Mouse (Mus musculus): ENCODE results near the gene Rpl19. TPM values are rescaled to one million over a fixed set of nuclear protein-coding genes. Genes with fewer than 3 reads are reported as not detected.
A peak's percentile ranks its signal among the peaks of the same experiment; 100 is the strongest.

Gene Rpl19
- total RNA-seq (2012; rRNA removed) (5,182 and 5,259 TPM in 2 replicates), total RNA-seq (2014; rRNA removed) (3,446 and 3,465 TPM in 2 replicates), polyA plus RNA-seq (2012; ENCODE audit: insufficient read length, low read depth) (2,949 and 3,228 TPM in 2 replicates)

DNA sequence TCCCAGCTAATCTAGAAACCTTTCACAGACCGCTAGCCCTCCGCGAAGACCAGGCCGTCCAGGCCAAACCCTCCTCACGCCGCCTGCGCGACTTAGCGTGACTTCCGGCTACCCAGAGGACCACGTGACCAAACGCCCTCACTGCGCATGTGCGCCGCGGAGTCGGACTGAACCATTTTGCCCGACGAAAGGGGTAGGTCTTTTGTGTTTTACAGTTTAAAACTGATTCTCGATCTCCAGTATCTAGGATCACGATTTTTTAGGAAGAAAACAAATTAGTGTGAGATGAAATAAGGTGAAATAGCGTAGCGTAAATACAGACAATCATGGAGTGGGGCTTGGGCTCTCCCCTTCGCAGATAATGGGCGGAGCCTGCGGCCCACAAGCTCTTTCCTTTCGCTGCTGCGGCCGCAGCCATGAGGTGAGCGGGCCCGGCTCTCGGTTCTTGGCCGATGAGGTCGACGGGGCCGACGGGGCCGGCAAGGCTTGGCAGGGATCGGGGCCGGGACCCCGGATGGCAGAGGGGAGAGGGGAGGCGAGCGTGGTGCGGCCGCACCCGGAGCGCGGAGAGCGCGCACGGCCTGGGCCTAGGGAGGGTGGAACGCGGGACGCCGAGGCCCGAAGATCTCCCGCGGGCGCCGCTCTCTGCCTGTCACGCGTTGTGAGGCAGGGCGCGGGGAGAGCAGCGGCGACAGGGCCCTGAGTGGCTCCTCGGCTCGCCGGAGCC lies at the start of gene Rpl19:
TSS of gene Rpl19 (plus strand) at position 141 of the 727 bp plus-strand sequence.
- H3K4me1 ChIP-seq (ENCODE audit: control insufficient read depth in 1 of 2, insufficient read depth in 2 of 2) = peaks cover 11 to 46% of the 10 kb centered on the region in 2 experiments
- DNase-seq (ENCODE audit: extremely low read depth) = peak; percentile 90
- in situ Hi-C loops (cut with MboI; ENCODE audit: low pct_ligation_motif_present, low pct_unique_long_range_greater_than_20kb, low sequenced_read_pairs) (loop anchor here (5.0 kb wide), 2 partner anchors 34 to 56 kb away; no protein-coding TSS in a partner anchor), dilution Hi-C loops (cut with MboI; ENCODE audit: extremely low pct_ligation_motif_present, extremely low pct_unique_long_range_greater_than_20kb, low sequenced_read_pairs) (no loop called here)
- peaks cover 6% of the 10 kb centered on the region for H3K27me3 ChIP-seq (replicated peaks)
- H3K4me3 ChIP-seq (replicated peaks in 1 of 3; ENCODE audit: low read depth in 2 of 3, low read length in 2 of 3, poor library complexity in 1 of 3) = peak within 1 kb of the TSS; percentile 92 to 99 (median 98)
- H3K27ac ChIP-seq (ENCODE audit: insufficient read depth, low read depth) = peak within 1 kb of the TSS; percentile 69
- no peaks in the 10 kb centered on the region for H3K9me3 ChIP-seq (replicated peaks; ENCODE audit: low read length)
- peak within 1 kb of the TSS; percentile 94 for H3K9ac ChIP-seq (ENCODE audit: insufficient read depth, low read depth)
- TF ChIP-seq UBTF (IDR thresholded peaks at IDR 0.05; ENCODE audit: low read depth, low read length) = no peak
- no peak for TF ChIP-seq ZKSCAN1 (IDR thresholded peaks at IDR 0.05; ENCODE audit: borderline replicate concordance, low read depth, low read length)
- TF ChIP-seq MAZ (IDR thresholded peaks at IDR 0.05; ENCODE audit: low read depth, low read length) = 0 out of 2 replicates have a peak, but pooled peaks have one; percentile 25
- TF ChIP-seq IRF4 (IDR thresholded peaks at IDR 0.05; ENCODE audit: low read depth, low read length) = peak; percentile 61; the same call in 1 of the 2 replicates
- TF ChIP-seq KAT2A (IDR thresholded peaks at IDR 0.05; ENCODE audit: insufficient replicate concordance, low read length) = peak; percentile 82
- peak; percentile 83 for TF ChIP-seq HCFC1 (IDR thresholded peaks at IDR 0.05; ENCODE audit: low read depth, low read length)
- no peak; the same call in 1 of the 2 replicates for TF ChIP-seq MEF2A (IDR thresholded peaks at IDR 0.05; ENCODE audit: borderline replicate concordance, low read depth, low read length)
- no peak for TF ChIP-seq CTCF (conservative IDR thresholded peaks at IDR 0.05 in 1 of 2, IDR thresholded peaks at IDR 0.05 in 1 of 2; ENCODE audit: low read depth in 2 of 2, low read length in 2 of 2)
- TF ChIP-seq ZNF384 (IDR thresholded peaks at IDR 0.05; ENCODE audit: low read depth, low read length) = no peak
- TF ChIP-seq JUND (conservative IDR thresholded peaks at IDR 0.05; ENCODE audit: low read depth, low read length) = 0 out of 2 replicates have a peak, but pooled peaks have one; percentile 49
- peak; percentile 98 for TF ChIP-seq ZMIZ1 (IDR thresholded peaks at IDR 0.05; ENCODE audit: low read depth, low read length)
- peak; percentile 80 for TF ChIP-seq BHLHE40 (IDR thresholded peaks at IDR 0.05; ENCODE audit: low read depth, low read length)
- no peak for TF ChIP-seq PAX5 (IDR thresholded peaks at IDR 0.05; ENCODE audit: low read length)
- TF ChIP-seq TCF12 (IDR thresholded peaks at IDR 0.05; ENCODE audit: low read depth, low read length) = peak; percentile 95
- TF ChIP-seq CHD1 (IDR thresholded peaks at IDR 0.05; ENCODE audit: low read depth, low read length) = peak; percentile 100
- TF ChIP-seq NRF1 (IDR thresholded peaks at IDR 0.05; ENCODE audit: low read depth, low read length) = peak; percentile 98
- peak; percentile 97 for TF ChIP-seq POLR2A (IDR thresholded peaks at IDR 0.05; ENCODE audit: low read depth, low read length)
- TF ChIP-seq ELF1 (IDR thresholded peaks at IDR 0.05; ENCODE audit: low read depth, low read length) = peak; percentile 98
- no peak for TF ChIP-seq E2F4 (IDR thresholded peaks at IDR 0.05; ENCODE audit: insufficient replicate concordance, low read depth, low read length)
- TF ChIP-seq TBP (conservative IDR thresholded peaks at IDR 0.05; ENCODE audit: low read depth, low read length) = peak; percentile 97
- TF ChIP-seq USF1 (IDR thresholded peaks at IDR 0.05; ENCODE audit: low read depth, low read length) = peak; percentile 100
- peak; percentile 93 for TF ChIP-seq POLR2AphosphoS2 (IDR thresholded peaks at IDR 0.05; ENCODE audit: low read depth, low read length)
- peak; percentile 91 for TF ChIP-seq MXI1 (IDR thresholded peaks at IDR 0.05; ENCODE audit: low read depth, low read length)
- TF ChIP-seq ZC3H11A (IDR thresholded peaks at IDR 0.05; ENCODE audit: low read depth, low read length) = no peak
- peak; percentile 24; the same call in 1 of the 2 replicates for TF ChIP-seq RCOR1 (conservative IDR thresholded peaks at IDR 0.05; ENCODE audit: low read depth, low read length)
- TF ChIP-seq USF2 (conservative IDR thresholded peaks at IDR 0.05; ENCODE audit: low read depth, low read length) = peak; percentile 99
- TF ChIP-seq EP300 (IDR thresholded peaks at IDR 0.05; ENCODE audit: low read length) = no peak
- peak; percentile 97 for TF ChIP-seq MYC (IDR thresholded peaks at IDR 0.05; ENCODE audit: low read depth, low read length)
- no peak for TF ChIP-seq GABPA (IDR thresholded peaks at IDR 0.05; ENCODE audit: insufficient replicate concordance, low read depth, low read length)
- peak; percentile 57; the same call in 1 of the 2 replicates for TF ChIP-seq SIN3A (IDR thresholded peaks at IDR 0.05; ENCODE audit: low read length)
- 0 out of 2 replicates have a peak, but pooled peaks have one; percentile 4 for TF ChIP-seq ETS1 (conservative IDR thresholded peaks at IDR 0.05; ENCODE audit: low read depth, low read length)
- TF ChIP-seq CHD2 (IDR thresholded peaks at IDR 0.05; ENCODE audit: low read length) = peak; percentile 93
- no peak for TF ChIP-seq MAFK (IDR thresholded peaks at IDR 0.05; ENCODE audit: insufficient replicate concordance, low read length)
- TF ChIP-seq MAX (IDR thresholded peaks at IDR 0.05; ENCODE audit: low read length) = peak; percentile 100
- peak; percentile 93 for TF ChIP-seq NELFE (IDR thresholded peaks at IDR 0.05; ENCODE audit: low read depth, low read length)
- no peak for TF ChIP-seq RAD21 (IDR thresholded peaks at IDR 0.05; ENCODE audit: low read depth, low read length)
- no peak for TF ChIP-seq JUN (IDR thresholded peaks at IDR 0.05; ENCODE audit: insufficient read depth, low read depth, low read length)
- TF ChIP-seq SMC3 (IDR thresholded peaks at IDR 0.05; ENCODE audit: low read depth, low read length) = no peak
- peaks cover 33 to 37% of the 10 kb centered on the region in 2 experiments for H3K36me3 ChIP-seq (replicated peaks in 1 of 2; ENCODE audit: control insufficient read depth in 1 of 2, insufficient read depth in 1 of 2, low read length in 1 of 2)
- H3K79me2 ChIP-seq (replicated peaks; ENCODE audit: control insufficient read depth, extremely low read depth, insufficient read depth, poor library complexity, severe bottlenecking) = peaks cover 23% of the 10 kb centered on the region
- peak within 1 kb of the TSS; percentile 64 for H3K4me2 ChIP-seq (ENCODE audit: insufficient read depth, low read depth, poor library complexity, severe bottlenecking)

Measured in CH12.LX (cell line).